Mouse (Mus musculus): ENCODE results near the gene Thap4.

DNA sequence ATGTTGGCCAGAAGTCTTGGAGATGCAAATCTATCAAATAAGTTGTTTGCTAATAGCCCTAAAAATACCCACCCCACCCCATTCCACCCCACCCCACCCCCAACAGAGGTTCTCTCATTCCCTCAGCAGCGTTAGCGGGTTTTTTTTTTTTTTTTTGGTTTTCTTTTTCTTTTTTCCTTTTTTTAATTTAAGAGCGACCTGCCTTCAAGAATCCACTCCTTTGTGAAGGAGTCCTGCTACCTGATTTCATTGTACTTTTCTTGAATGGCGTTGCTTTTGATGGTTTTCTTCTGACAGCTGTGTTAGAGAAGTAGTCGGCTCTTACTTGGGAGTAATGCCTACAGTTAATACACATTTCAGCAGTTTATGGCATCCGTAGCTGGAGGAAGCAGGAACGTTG, 954 bp upstream of the Thap4 start:
- no peak for TF ChIP-seq CTCF (IDR thresholded peaks at IDR 0.05; ENCODE audit: borderline replicate concordance, insufficient read depth, low read length)
- TF ChIP-seq POLR2A (IDR thresholded peaks at IDR 0.05; ENCODE audit: low read depth, low read length) = no peak
